Mouse (Mus musculus) hindbrain, embryonic 13.5 days (tissue): ENCODE results near the gene Klhdc4. TPM values are rescaled to one million over a fixed set of nuclear protein-coding genes. Genes with fewer than 3 reads are reported as not detected.

Experiments
- ATAC-seq: fragments of 200-750 bp; cut with Nextera tagmentation; 2 replicates; pipeline ENCODE4 v1.8.0; 2017; ENCODE audit warnings: moderate TSS enrichment; ENCODE audit not compliant: low FRiP score
- H3K27ac ChIP-seq: fragments of 300-500 bp; sonication (generic); 2 replicates; pipeline ENCODE4 v1.5.1; 2015; ENCODE audit warnings: inconsistent platforms, mild to moderate bottlenecking, moderate library complexity
- H3K27me3 ChIP-seq: fragments of 300-500 bp; sonication (generic); 2 replicates; pipeline ENCODE4 v1.6.1; 2015; ENCODE audit warnings: mild to moderate bottlenecking, inconsistent platforms
- H3K36me3 ChIP-seq: fragments of 300-500 bp; sonication (generic); 2 replicates; pipeline ENCODE4 v1.6.1; 2015; ENCODE audit warnings: mild to moderate bottlenecking, inconsistent platforms
- H3K4me1 ChIP-seq: fragments of 300-500 bp; sonication (generic); replicated peaks from 2 replicates; pipeline ENCODE4 v1.6.1; 2015; ENCODE audit warnings: inconsistent platforms
- H3K4me2 ChIP-seq: fragments of 300-500 bp; sonication (generic); 2 replicates; pipeline ENCODE4 v1.6.1; 2015; ENCODE audit warnings: inconsistent platforms, mild to moderate bottlenecking, moderate library complexity
- H3K4me3 ChIP-seq: fragments of 300-500 bp; sonication (generic); 2 replicates; pipeline ENCODE4 v1.5.1; 2015; ENCODE audit warnings: mild to moderate bottlenecking, inconsistent platforms
- H3K9ac ChIP-seq: fragments of 300-500 bp; sonication (generic); 2 replicates; pipeline ENCODE4 v1.6.1; 2015; ENCODE audit warnings: mild to moderate bottlenecking, inconsistent platforms
- H3K9me3 ChIP-seq: fragments of 300-500 bp; sonication (generic); 2 replicates; pipeline ENCODE4 v1.6.1; 2016; ENCODE audit warnings: inconsistent platforms
- WGBS: fragments of 180-500 bp; shearing (Covaris S2); methylation state at CpG from one replicate; pipeline ENCODE4 v1.1.7; 2015; 5-methylcytosine and 5-hydroxymethylcytosine counted together
- polyA plus RNA-seq: library from polyadenylated mRNA; unstranded; fragments of >200 nt; fragmentation: Nextera tagmentation; extraction: Ambion mirVana; gene quantifications from 2 replicates; pipeline ENCODE4 v1.2.1, GENCODE M21; 2015

Gene Klhdc4
- polyA plus RNA-seq, 1 experiment from 2014 or later: 43.5 TPM

DNA sequence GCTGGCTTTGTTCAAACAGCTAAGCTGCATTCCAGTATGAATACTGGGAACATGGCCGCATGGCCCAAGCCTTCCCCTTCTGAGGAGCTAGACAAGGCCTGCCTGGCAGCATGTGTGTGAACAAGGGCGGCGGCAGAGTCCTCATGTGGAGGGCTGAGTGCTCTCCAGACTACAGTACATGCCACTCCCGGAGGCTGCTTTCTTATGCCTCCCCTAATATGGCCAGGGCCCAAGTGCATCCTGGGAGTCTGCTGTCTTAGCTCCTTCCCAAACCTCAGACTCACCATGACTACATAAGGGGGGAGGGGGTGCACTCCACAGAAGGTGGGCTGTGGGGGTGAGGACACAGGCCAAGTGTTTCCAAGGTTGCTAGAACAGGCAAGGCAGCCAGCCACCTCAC, 36.7 kb downstream of the Klhdc4 start:
- no peak overlapping the region; the same call in 1 of the 2 replicates for H3K9ac ChIP-seq
- no peaks in the 10 kb centered on the region for H3K9me3 ChIP-seq
- no peak overlapping the region for H3K4me2 ChIP-seq
- H3K27me3 ChIP-seq: no peaks in the 10 kb centered on the region
- no peak overlapping the region for H3K4me3 ChIP-seq
- 80% methylated on average over 4 of the region's 4 CpGs for WGBS
- H3K27ac ChIP-seq: peak overlapping the region; percentile 6; the same call in 1 of the 2 replicates
- H3K4me1 ChIP-seq: peaks cover 8% of the 10 kb centered on the region; the same call in 1 of the 2 replicates
- ATAC-seq: no peak
- H3K36me3 ChIP-seq: peaks cover 71% of the 10 kb centered on the region

DNA sequence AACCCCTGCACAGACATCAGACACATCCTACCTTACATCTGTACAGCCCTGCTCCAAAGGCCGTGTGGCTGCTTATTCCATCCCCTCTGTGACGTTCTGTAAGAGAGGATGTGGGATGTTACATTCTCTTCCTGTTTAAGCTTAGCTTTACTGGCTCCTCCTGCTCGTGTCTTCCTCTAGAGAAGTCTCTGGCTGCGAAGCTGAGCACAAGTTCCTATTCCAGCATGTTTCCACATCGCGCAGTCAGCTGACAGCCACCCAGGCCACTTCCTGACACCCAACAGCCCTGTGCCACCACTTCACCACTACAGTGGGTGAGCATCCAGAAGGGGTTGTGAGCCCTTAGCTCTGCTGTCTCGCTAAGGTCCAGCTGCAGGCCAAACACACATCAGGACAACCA, 37.2 kb downstream of the Klhdc4 start:
- no peaks in the 10 kb centered on the region for H3K27me3 ChIP-seq
- H3K9me3 ChIP-seq: no peaks in the 10 kb centered on the region
- H3K4me1 ChIP-seq: peaks cover 8% of the 10 kb centered on the region; the same call in 1 of the 2 replicates
- no peak overlapping the region for H3K4me2 ChIP-seq
- WGBS: 84% methylated on average over 7 of the region's 7 CpGs
- ATAC-seq: no peak
- peaks cover 67% of the 10 kb centered on the region for H3K36me3 ChIP-seq
- no peak overlapping the region for H3K9ac ChIP-seq
- H3K27ac ChIP-seq: 0 out of 2 replicates have a peak overlapping the region, but pooled peaks have one; percentile 6
- H3K4me3 ChIP-seq: no peak overlapping the region

DNA sequence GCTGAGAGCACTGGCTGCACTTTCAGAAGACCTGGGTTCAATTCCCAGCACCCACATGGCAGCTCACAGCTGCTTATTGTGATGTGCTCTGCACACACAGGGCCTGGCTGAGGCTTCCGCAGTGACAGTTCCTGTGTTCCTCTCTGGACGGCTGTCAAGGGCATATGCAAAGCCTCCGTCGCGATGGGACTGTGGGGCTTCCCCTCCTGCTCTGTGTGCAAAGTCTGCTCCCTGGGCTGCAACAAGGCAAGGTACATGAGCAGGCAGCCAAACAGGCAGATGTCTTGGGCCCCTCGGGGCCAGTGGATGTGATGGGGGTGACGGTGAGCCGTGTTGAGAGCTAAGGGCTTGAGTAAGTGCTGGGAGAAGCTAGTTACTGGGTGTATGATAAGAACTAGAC, 40.6 kb downstream of the Klhdc4 start:
- Histone ChIP-seq H3K27ac (no peak overlapping the region), H3K9ac (no peak overlapping the region), H3K36me3 (peaks cover 58% of the 10 kb centered on the region), H3K9me3 (no peaks in the 10 kb centered on the region), H3K4me2 (no peak overlapping the region), H3K4me3 (no peak overlapping the region), H3K4me1 (peaks cover 11% of the 10 kb centered on the region; the same call in 1 of the 2 replicates), H3K27me3 (no peaks in the 10 kb centered on the region)
- no peak for ATAC-seq
- WGBS: 80% methylated on average over 8 of the region's 8 CpGs

DNA sequence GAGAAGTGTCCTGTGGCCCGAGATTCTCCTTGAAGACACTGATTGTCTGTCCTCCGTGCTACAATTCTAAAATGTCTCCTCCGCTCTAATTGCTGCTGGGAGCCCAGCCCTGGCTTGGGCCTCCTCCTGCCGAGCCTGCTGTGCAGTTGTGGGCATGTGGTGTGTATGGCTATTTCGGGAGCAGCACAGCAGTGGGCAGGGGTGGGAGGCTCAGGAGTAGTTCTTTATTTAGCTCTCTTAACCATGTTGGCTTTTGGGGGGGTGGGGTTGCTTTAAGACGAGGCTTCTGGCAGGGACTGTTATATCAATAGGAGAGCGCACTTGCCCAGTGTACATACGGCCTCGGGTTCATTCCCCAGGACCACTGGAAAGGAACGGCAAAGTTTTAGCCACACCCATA, 42.8 kb downstream of the Klhdc4 start:
- WGBS: 68% methylated on average over 10 of the region's 10 CpGs
- H3K4me2 ChIP-seq: no peak overlapping the region
- H3K27ac ChIP-seq: no peak overlapping the region
- ATAC-seq: no peak
- no peak overlapping the region for H3K9ac ChIP-seq
- H3K4me1 ChIP-seq: peaks cover 3% of the 10 kb centered on the region; the same call in 1 of the 2 replicates
- H3K27me3 ChIP-seq: no peaks in the 10 kb centered on the region
- H3K9me3 ChIP-seq: no peaks in the 10 kb centered on the region
- H3K4me3 ChIP-seq: no peak overlapping the region
- peaks cover 39% of the 10 kb centered on the region for H3K36me3 ChIP-seq

DNA sequence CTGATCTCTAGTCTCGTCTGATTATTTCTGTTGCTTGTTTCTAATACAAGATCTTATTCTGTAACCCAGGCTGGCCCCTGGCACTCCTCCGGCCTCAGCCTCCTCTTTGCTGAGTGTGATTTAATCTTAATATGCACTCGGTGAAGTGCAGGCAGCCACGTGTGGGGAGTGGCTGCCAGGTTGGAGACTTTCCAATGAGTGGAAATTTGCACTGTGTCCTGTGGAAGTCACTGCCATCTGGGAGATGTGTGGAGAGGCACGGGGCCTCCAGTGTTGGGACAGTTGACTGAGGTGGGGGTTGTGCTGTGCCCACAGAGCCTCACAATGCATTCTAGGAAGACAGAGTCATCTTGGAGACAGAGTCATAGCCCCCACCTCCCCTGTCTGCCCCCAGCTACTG, 46.9 kb downstream of the Klhdc4 start:
- no peak overlapping the region for H3K9ac ChIP-seq
- no peak for ATAC-seq
- 82% methylated on average over 5 of the region's 5 CpGs for WGBS

DNA sequence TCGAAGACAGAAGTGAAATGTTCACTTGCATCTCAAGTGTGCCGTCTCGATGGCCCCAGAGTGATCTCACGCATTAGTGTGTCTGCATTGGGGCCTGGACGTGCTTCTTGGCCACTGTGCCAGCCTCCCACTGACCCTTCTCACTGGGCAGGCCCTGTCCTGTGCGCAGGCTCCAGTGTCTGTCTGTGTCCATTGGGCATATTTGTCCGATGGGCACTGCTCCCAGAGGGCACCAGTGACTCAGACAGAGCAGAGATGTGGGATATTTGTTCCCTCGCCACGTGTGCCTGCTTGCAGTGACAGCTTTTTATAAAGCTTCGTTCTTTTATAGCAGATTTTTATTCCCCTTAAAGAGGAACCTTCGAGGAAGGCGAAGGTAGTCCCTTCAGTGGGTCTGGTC, 55.5 kb downstream of the Klhdc4 start:
- no peak overlapping the region for H3K27ac ChIP-seq
- no peak overlapping the region for H3K4me2 ChIP-seq
- no peaks in the 10 kb centered on the region for H3K27me3 ChIP-seq
- no peak overlapping the region for H3K4me3 ChIP-seq
- no peak for ATAC-seq
- peaks cover 35% of the 10 kb centered on the region for H3K4me1 ChIP-seq
- H3K9me3 ChIP-seq: no peaks in the 10 kb centered on the region
- WGBS: 90% methylated on average over 12 of the region's 12 CpGs
- no peaks in the 10 kb centered on the region for H3K36me3 ChIP-seq
- H3K9ac ChIP-seq: no peak overlapping the region

More for the DNA sequence above, 46.9 kb downstream of the Klhdc4 start:
- Histone ChIP-seq H3K9me3 (no peaks in the 10 kb centered on the region), H3K4me1 (peaks cover 18% of the 10 kb centered on the region), H3K27me3 (no peaks in the 10 kb centered on the region), H3K27ac (no peak overlapping the region), H3K36me3 (peaks cover 22% of the 10 kb centered on the region), H3K4me3 (no peak overlapping the region), H3K4me2 (no peak overlapping the region)

DNA sequence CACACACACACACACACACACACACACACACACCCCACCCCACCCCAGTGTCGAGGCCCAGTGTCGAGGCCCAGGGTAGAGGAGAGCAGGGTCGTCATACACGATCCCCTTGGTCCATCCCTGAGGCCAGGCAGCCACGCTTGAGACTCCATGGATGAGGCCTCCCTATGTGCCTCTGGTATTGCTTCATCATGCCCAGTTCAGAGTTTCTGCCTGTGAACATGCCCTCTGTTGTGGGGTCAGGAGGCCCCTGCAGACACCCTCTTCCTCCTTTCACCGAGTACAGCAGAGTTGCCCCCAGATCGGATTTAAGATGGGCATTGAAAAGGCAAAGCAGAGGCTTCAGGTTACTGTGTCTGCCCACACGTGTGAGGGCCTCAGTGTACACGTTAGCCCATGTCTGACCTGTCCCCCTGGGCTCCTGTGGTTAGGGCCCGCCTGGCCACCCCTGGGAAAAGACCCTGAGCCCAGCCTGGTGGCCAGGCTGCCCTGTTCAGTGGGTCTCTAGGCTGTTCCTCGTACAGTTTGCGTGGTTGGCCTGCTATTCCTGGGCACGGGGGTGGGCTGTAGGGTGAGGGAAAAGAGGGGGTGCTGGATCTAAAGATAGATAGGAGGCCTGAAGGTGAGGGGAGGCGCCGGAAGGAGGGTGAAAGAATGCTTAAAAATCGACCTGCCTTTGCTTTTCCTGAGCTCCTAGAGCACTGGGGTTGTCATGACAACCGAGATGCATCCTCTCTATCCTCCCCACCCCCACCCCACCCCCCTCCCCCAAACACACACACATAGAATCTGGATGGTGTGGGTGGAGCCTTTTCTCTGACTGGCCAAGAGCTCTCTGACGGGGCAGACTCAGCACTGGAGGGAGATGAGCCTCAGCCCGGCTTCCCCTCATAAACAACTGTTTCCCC, 58.3 kb downstream of the Klhdc4 start:
- peak overlapping the region; percentile 63 for H3K9ac ChIP-seq
- no peaks in the 10 kb centered on the region for H3K27me3 ChIP-seq
- peaks cover 31% of the 10 kb centered on the region for H3K4me1 ChIP-seq
- no peaks in the 10 kb centered on the region for H3K36me3 ChIP-seq
- WGBS: 27% methylated on average over 19 of the region's 19 CpGs
- ATAC-seq: peak; percentile 86
- peak overlapping the region; percentile 40 for H3K4me2 ChIP-seq
- H3K4me3 ChIP-seq: no peak overlapping the region
- peak overlapping the region; percentile 70 for H3K27ac ChIP-seq
- no peaks in the 10 kb centered on the region for H3K9me3 ChIP-seq

DNA sequence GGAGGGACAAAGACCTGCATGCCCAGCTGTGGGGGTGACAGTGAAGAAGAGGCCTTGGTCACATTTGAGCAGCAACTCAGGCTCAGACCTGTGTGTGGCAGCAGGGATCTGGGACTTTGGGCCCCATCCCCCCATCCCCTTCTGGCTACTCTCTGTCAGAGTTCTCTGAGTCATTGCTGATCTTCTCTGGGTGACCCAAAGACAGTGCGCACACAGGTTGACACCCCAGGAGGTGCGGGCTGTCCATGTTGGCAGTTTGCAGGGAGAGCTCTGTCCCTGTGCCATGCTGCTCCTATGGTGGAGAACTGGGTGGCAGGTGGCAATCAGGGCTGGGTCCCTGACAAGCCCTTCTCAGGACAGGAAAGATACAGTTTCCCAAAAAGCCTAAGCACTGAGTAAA, 59.7 kb downstream of the Klhdc4 start:
- peak overlapping the region; percentile 35; the same call in 1 of the 2 replicates for H3K9ac ChIP-seq
- WGBS: 95% methylated on average over 2 of the region's 2 CpGs
- H3K36me3 ChIP-seq: no peaks in the 10 kb centered on the region
- no peak overlapping the region for H3K4me2 ChIP-seq
- no peaks in the 10 kb centered on the region for H3K27me3 ChIP-seq
- H3K27ac ChIP-seq: no peak overlapping the region
- H3K4me3 ChIP-seq: no peak overlapping the region
- H3K9me3 ChIP-seq: no peaks in the 10 kb centered on the region
- ATAC-seq: no peak
- H3K4me1 ChIP-seq: peaks cover 31% of the 10 kb centered on the region

DNA sequence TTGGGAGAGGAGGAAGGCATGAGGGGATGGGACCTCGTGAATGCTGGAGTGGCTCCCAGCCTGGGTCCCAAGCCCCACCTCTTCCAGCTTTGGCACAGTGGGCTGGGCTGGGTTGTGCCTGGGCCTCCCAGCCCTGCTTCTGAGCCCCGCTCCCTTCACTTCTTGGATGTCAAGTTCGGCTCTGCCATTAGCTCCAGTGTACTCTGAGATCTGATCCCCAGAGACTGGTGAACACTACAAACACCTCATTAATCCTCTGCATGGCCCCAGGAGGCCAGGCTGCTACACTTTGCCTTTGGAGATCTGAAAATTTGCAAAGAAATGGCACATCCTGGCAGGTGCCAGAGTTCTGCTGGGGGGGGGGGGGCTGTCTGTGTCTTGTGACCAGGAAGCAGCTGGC, 60.3 kb downstream of the Klhdc4 start:
- H3K4me2 ChIP-seq: no peak overlapping the region
- peaks cover 31% of the 10 kb centered on the region for H3K4me1 ChIP-seq
- no peak overlapping the region for H3K9ac ChIP-seq
- H3K27ac ChIP-seq: no peak overlapping the region
- H3K36me3 ChIP-seq: no peaks in the 10 kb centered on the region
- H3K4me3 ChIP-seq: no peak overlapping the region
- 38% methylated on average over 3 of the region's 3 CpGs for WGBS
- H3K27me3 ChIP-seq: no peaks in the 10 kb centered on the region
- ATAC-seq: no peak
- no peaks in the 10 kb centered on the region for H3K9me3 ChIP-seq

DNA sequence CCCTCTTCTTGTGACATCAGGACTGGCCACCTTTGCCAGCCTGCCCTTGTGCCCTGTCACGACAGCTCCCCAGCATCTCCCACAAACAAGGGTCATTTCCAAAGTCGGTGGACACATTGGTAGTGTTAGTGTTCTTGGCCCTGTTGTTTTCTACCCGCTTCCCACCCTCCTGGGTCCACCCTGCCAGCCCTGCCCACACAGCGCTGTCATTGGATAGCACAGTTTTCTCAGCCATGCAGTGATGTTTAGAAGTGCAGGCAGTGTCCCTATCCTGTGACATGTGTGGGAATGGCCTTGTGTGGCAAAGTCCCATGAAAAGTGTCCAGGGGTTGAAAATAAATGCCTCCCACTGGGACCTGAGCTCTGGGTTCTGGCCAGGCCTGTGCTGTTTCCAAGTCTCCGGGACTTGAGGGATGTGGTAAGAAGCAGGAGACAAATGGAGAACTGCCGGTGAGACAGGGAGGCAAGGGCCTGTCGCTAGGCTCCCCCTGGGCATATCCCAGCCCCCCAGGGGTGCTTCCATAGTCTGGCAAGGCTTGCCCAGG, 63.7 kb downstream of the Klhdc4 start:
- peaks cover 30% of the 10 kb centered on the region for H3K4me1 ChIP-seq

DNA sequence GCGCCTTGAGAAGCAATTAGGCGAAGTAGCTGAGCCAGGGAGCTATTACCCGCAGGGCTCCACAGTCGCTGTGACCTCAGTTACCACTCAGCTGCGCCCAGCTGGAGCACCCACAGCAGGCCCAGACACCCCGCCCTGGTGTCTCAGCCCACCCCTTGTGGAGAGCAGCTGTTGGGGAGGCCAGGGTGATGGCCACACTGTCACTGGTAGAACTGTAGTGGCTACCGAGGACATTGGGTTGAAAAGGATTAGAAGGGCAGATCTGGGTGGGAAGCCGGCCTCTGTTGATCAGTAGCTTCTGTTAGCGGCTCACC, 65.7 kb downstream of the Klhdc4 start:
- 0 out of 2 replicates have a peak, but pooled peaks cover 3% of the 10 kb centered on the region for H3K36me3 ChIP-seq
- WGBS: 53% methylated on average over 9 of the region's 9 CpGs
- H3K4me2 ChIP-seq: no peak overlapping the region
- peak; percentile 26; the same call in 1 of the 2 replicates for ATAC-seq
- no peak overlapping the region for H3K27ac ChIP-seq
- H3K4me3 ChIP-seq: no peak overlapping the region
- H3K9me3 ChIP-seq: no peaks in the 10 kb centered on the region
- H3K4me1 ChIP-seq: peaks cover 15% of the 10 kb centered on the region
- peaks cover 9% of the 10 kb centered on the region; the same call in 1 of the 2 replicates for H3K27me3 ChIP-seq
- no peak overlapping the region for H3K9ac ChIP-seq

More for the DNA sequence above, 63.7 kb downstream of the Klhdc4 start:
- H3K9me3 ChIP-seq: no peaks in the 10 kb centered on the region
- no peak overlapping the region for H3K4me2 ChIP-seq
- no peak for ATAC-seq
- no peak overlapping the region for H3K4me3 ChIP-seq
- 81% methylated on average over 7 of the region's 7 CpGs for WGBS
- no peak overlapping the region for H3K27ac ChIP-seq
- 0 out of 2 replicates have a peak, but pooled peaks cover 3% of the 10 kb centered on the region for H3K36me3 ChIP-seq
- H3K27me3 ChIP-seq: peaks cover under 1% of the 10 kb centered on the region; the same call in 1 of the 2 replicates
- H3K9ac ChIP-seq: no peak overlapping the region

DNA sequence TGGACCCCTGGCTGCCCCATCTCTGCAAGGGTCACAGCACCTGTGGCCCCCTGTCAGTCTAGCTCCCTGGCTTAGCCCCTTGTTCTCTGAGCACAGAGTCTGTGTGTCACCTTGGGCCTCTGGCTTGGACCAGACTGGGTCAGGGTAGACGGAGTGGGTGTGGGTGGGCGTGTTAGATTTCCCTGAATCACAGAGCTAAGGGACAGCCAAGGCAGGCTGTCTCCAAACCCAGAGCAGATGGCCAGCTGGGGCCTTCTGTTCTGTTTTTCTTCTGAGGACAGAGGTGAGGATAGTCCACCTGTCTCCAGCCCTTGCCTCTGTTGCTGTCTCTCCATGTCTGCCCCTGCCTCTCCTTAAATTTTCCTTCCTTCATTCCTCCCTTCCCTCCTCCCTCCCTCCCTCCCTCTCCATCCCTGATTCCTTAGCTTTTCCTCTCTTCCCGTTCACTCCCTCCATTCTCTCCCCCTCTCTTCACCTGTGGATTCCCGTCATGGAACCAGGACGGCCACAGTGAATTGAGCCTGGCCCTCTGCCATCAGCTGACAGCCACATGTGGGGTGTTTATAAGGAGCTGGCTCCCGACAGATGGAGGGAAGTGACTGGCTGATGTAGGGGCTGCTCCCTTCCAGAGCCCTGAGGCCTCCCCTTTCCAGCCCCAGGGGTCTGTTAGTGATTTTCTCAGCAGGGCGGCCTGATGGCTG, 66.2 kb downstream of the Klhdc4 start:
- peak; percentile 36; the same call in 1 of the 2 replicates for ATAC-seq
- Histone ChIP-seq H3K27me3 (peaks cover 9% of the 10 kb centered on the region; the same call in 1 of the 2 replicates), H3K9me3 (no peaks in the 10 kb centered on the region), H3K4me1 (peaks cover 15% of the 10 kb centered on the region), H3K9ac (no peak overlapping the region), H3K4me2 (no peak overlapping the region), H3K36me3 (0 out of 2 replicates have a peak, but pooled peaks cover 3% of the 10 kb centered on the region), H3K4me3 (no peak overlapping the region), H3K27ac (no peak overlapping the region)
- WGBS: 43% methylated on average over 7 of the region's 7 CpGs
